Mouse (Mus musculus) heart, adult 2 months (tissue): ENCODE measurements at regions not wholly inside any gene's neighbourhood (a gene's known extent, or its start where the extent isn't known, plus 50 kb on each side); places are given as distances from the start of the nearest gene placed in this dataset.

Experiments
- CTCF ChIP-seq: fragments of 200-600 bp; IDR thresholded peaks from 2 replicates; pipeline ENCODE4 v1.8.1; 2022; ENCODE audit warnings: antibody characterized with exemption, mild to moderate bottlenecking, moderate library complexity
- EP300 ChIP-seq: fragments of 200-500 bp; IDR thresholded peaks from 2 replicates; pipeline ENCODE4 v1.6.1; 2011; ENCODE audit warnings: low read depth, low read length, control low read depth; ENCODE audit not compliant: insufficient read depth
- POLR2A ChIP-seq: fragments of 200-500 bp; IDR thresholded peaks from 2 replicates; pipeline ENCODE4 v1.6.1; 2011; ENCODE audit warnings: mild to moderate bottlenecking, low read depth, low read length, control low read depth; ENCODE audit not compliant: insufficient read depth

DNA sequence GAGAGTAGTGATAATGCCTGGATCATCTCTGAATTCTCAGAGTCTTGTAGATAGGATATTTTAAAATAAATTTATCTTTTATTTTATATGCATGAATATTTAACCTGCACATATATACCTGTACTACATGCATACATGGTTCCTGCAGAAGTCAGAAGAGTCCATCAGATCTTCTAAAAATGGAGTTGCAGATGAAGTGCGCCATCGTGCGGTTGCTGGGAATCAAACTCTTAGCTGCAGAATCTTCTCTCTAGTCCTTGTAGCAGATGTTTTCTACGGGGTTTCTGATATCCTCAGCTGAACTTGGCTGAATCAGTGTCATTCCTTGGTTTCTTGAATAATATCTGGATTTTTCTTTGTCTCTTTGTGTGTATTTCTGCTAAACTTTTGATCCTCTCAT, 74.8 kb upstream of the Fam92a start:
- TF ChIP-seq CTCF (no peak), POLR2A (no peak), EP300 (no peak)
